Mouse (Mus musculus) hindbrain, embryonic 11.5 days (tissue): ENCODE measurements around the gene Aldh1b1. TPM values are rescaled to one million over a fixed set of nuclear protein-coding genes. Genes with fewer than 3 reads are reported as not detected.

Experiments used
- ATAC-seq: fragments of 200-750 bp; cut with Nextera tagmentation; 2 replicates; pipeline ENCODE4 v1.8.0; 2017; ENCODE audit warnings: mild to moderate bottlenecking, moderate TSS enrichment, moderate library complexity; ENCODE audit not compliant: low FRiP score
- DNase-seq: peaks from one replicate; pipeline ENCODE4 v3.0.0-alpha.2; 2015; ENCODE audit warnings: low spot score
- H3K27ac ChIP-seq: fragments of 300-500 bp; sonication (generic); 2 replicates; pipeline ENCODE4 v1.5.1; 2014; ENCODE audit warnings: mild to moderate bottlenecking, low read depth, low read length
- H3K27me3 ChIP-seq: fragments of 300-500 bp; sonication (generic); 2 replicates; pipeline ENCODE4 v1.6.1; 2014; ENCODE audit warnings: mild to moderate bottlenecking, low read length, moderate library complexity, mixed read lengths; ENCODE audit not compliant: control insufficient read depth, insufficient read depth
- H3K36me3 ChIP-seq: fragments of 300-500 bp; sonication (generic); 2 replicates; pipeline ENCODE4 v1.6.1; 2014; ENCODE audit warnings: mild to moderate bottlenecking, low read length, moderate library complexity, mixed read lengths; ENCODE audit not compliant: control insufficient read depth, insufficient read depth
- H3K4me1 ChIP-seq: fragments of 300-500 bp; sonication (generic); replicated peaks from 2 replicates; pipeline ENCODE4 v1.6.1; 2014; ENCODE audit warnings: low read length, mixed read lengths; ENCODE audit not compliant: control insufficient read depth, insufficient read depth
- H3K4me2 ChIP-seq: fragments of 300-500 bp; sonication (generic); replicated peaks from 2 replicates; pipeline ENCODE4 v1.6.1; 2014; ENCODE audit warnings: mild to moderate bottlenecking, low read depth, low read length
- H3K4me3 ChIP-seq: fragments of 300-500 bp; sonication (generic); 2 replicates; pipeline ENCODE4 v1.5.1; 2014; ENCODE audit warnings: low read depth, low read length
- H3K9ac ChIP-seq: fragments of 300-500 bp; sonication (generic); 2 replicates; pipeline ENCODE4 v1.6.1; 2014; ENCODE audit warnings: low read depth, low read length
- H3K9me3 ChIP-seq: fragments of 300-500 bp; sonication (generic); 2 replicates; pipeline ENCODE4 v1.6.1; 2016; ENCODE audit warnings: low read length; ENCODE audit not compliant: control insufficient read depth
- WGBS: fragments of 180-500 bp; shearing (Covaris S2); extraction: QIAGEN DNeasy Blood & Tissue Kit; methylation state at CpG from one replicate; pipeline ENCODE4 v1.1.7; 2014; 5-methylcytosine and 5-hydroxymethylcytosine counted together
- polyA plus RNA-seq: library from polyadenylated mRNA; unstranded; fragments of >200 nt; fragmentation: Nextera tagmentation; extraction: Ambion mirVana; gene quantifications from 2 replicates; pipeline ENCODE4 v1.2.1, GENCODE M21; 2014

Aldh1b1 gene
- polyA plus RNA-seq, 1 experiment from 2014 or later: 6.0 TPM

GRCm38 (mm10) chr4:45762600-45762999 is 36.2 kb upstream of the Aldh1b1 start:
- Histone ChIP-seq H3K4me2 (no peak overlapping the region), H3K36me3 (no peaks in the 10 kb centered on the region), H3K9ac (no peak overlapping the region), H3K4me3 (no peak overlapping the region), H3K27me3 (peaks cover 16% of the 10 kb centered on the region; the same call in 1 of the 2 replicates), H3K27ac (no peak overlapping the region), H3K9me3 (no peaks in the 10 kb centered on the region), H3K4me1 (peaks cover 17% of the 10 kb centered on the region)
- WGBS: 87% methylated on average over 4 of the region's 4 CpGs
- DNase-seq (no peak), ATAC-seq (no peak)

- ATAC-seq: peak; percentile 34; the same call in 1 of the 2 replicates
- Histone ChIP-seq H3K36me3 (no peaks in the 10 kb centered on the region), H3K9me3 (no peaks in the 10 kb centered on the region), H3K27ac (0 out of 2 replicates have a peak overlapping the region, but pooled peaks have one; percentile 24), H3K4me2 (peak overlapping the region; percentile 25; the same call in 1 of the 2 replicates), H3K4me3 (peak overlapping the region; percentile 6; the same call in 1 of the 2 replicates), H3K4me1 (peaks cover 20% of the 10 kb centered on the region), H3K27me3 (peaks cover 20% of the 10 kb centered on the region; the same call in 1 of the 2 replicates), H3K9ac (no peak overlapping the region)
- 5% methylated on average over 18 of the region's 18 CpGs for WGBS
- DNase-seq: peak; percentile 57
Measured at GRCm38 (mm10) chr4:45763288-45764140, 35.3 kb upstream of the Aldh1b1 start.

GRCm38 (mm10) chr4:45764141-45764494 is 34.7 kb upstream of the Aldh1b1 start:
- ATAC-seq (no peak), DNase-seq (no peak)
- Histone ChIP-seq H3K9me3 (no peaks in the 10 kb centered on the region), H3K4me1 (peaks cover 20% of the 10 kb centered on the region), H3K4me3 (peak overlapping the region; percentile 6; the same call in 1 of the 2 replicates), H3K4me2 (peak overlapping the region; percentile 25; the same call in 1 of the 2 replicates), H3K27me3 (peaks cover 20% of the 10 kb centered on the region; the same call in 1 of the 2 replicates), H3K27ac (peak overlapping the region; percentile 24; the same call in 1 of the 2 replicates), H3K36me3 (no peaks in the 10 kb centered on the region), H3K9ac (no peak overlapping the region)
- 10% methylated on average over 10 of the region's 10 CpGs for WGBS

GRCm38 (mm10) chr4:45765121-45765564 is 33.7 kb upstream of the Aldh1b1 start:
- H3K4me1 ChIP-seq: peaks cover 20% of the 10 kb centered on the region
- WGBS: under 1% methylated on average over 16 of the region's 16 CpGs
- peak; percentile 15; the same call in 1 of the 2 replicates for ATAC-seq

GRCm38 (mm10) chr4:45765565-45766201 is 33.1 kb upstream of the Aldh1b1 start:
- Histone ChIP-seq H3K4me2 (peak overlapping the region; percentile 32), H3K4me3 (no peak overlapping the region), H3K27me3 (peaks cover 23% of the 10 kb centered on the region; the same call in 1 of the 2 replicates), H3K36me3 (no peaks in the 10 kb centered on the region), H3K9me3 (no peaks in the 10 kb centered on the region), H3K9ac (peak overlapping the region; percentile 46), H3K4me1 (peaks cover 20% of the 10 kb centered on the region), H3K27ac (no peak overlapping the region; the same call in 1 of the 2 replicates)
- peak; percentile 48 for ATAC-seq
- peak; percentile 69 for DNase-seq
- 1% methylated on average over 14 of the region's 18 CpGs for WGBS

More at GRCm38 (mm10) chr4:45765121-45765564, 33.7 kb upstream of the Aldh1b1 start:
- Histone ChIP-seq H3K9me3 (no peaks in the 10 kb centered on the region), H3K27me3 (peaks cover 23% of the 10 kb centered on the region; the same call in 1 of the 2 replicates), H3K4me2 (peak overlapping the region; percentile 32), H3K27ac (no peak overlapping the region; the same call in 1 of the 2 replicates), H3K4me3 (no peak overlapping the region), H3K9ac (peak overlapping the region; percentile 46), H3K36me3 (no peaks in the 10 kb centered on the region)
- no peak for DNase-seq

- peaks cover 23% of the 10 kb centered on the region; the same call in 1 of the 2 replicates for H3K27me3 ChIP-seq
- H3K4me3 ChIP-seq: no peak overlapping the region
- no peak overlapping the region for H3K4me2 ChIP-seq
- H3K4me1 ChIP-seq: peaks cover 24% of the 10 kb centered on the region
- H3K36me3 ChIP-seq: no peaks in the 10 kb centered on the region
- H3K9ac ChIP-seq: no peak overlapping the region
- WGBS: 78% methylated on average over 7 of the region's 7 CpGs
- no peak overlapping the region for H3K27ac ChIP-seq
- DNase-seq: no peak
- no peaks in the 10 kb centered on the region for H3K9me3 ChIP-seq
- ATAC-seq: no peak
Measured at GRCm38 (mm10) chr4:45766774-45767173, 32.0 kb upstream of the Aldh1b1 start.

- WGBS: 59% methylated on average over 11 of the region's 11 CpGs
- Histone ChIP-seq H3K27me3 (peaks cover 17% of the 10 kb centered on the region; the same call in 1 of the 2 replicates), H3K4me2 (no peak overlapping the region), H3K9ac (no peak overlapping the region), H3K36me3 (no peaks in the 10 kb centered on the region), H3K4me1 (peaks cover 24% of the 10 kb centered on the region), H3K9me3 (no peaks in the 10 kb centered on the region), H3K4me3 (no peak overlapping the region), H3K27ac (no peak overlapping the region)
- ATAC-seq (no peak), DNase-seq (no peak)
Measured at GRCm38 (mm10) chr4:45767891-45768558, 30.8 kb upstream of the Aldh1b1 start.

GRCm38 (mm10) chr4:45769141-45769540 is 29.7 kb upstream of the Aldh1b1 start:
- no peak for ATAC-seq
- Histone ChIP-seq H3K9ac (no peak overlapping the region), H3K27ac (no peak overlapping the region), H3K9me3 (no peaks in the 10 kb centered on the region), H3K4me2 (no peak overlapping the region), H3K27me3 (peaks cover 16% of the 10 kb centered on the region; the same call in 1 of the 2 replicates), H3K4me3 (no peak overlapping the region), H3K4me1 (peaks cover 16% of the 10 kb centered on the region), H3K36me3 (no peaks in the 10 kb centered on the region)
- DNase-seq: no peak
- WGBS: 33% methylated on average over 10 of the region's 10 CpGs
